Mouse (Mus musculus): ENCODE measurements around the gene Hs3st2. TPM values are rescaled to one million over a fixed set of nuclear protein-coding genes. Genes with fewer than 3 reads are reported as not detected.

Hs3st2 gene
- polyA plus RNA-seq (2012; ENCODE audit: low replicate concordance): 9.4 and 11.8 TPM in 2 replicates

DNA sequence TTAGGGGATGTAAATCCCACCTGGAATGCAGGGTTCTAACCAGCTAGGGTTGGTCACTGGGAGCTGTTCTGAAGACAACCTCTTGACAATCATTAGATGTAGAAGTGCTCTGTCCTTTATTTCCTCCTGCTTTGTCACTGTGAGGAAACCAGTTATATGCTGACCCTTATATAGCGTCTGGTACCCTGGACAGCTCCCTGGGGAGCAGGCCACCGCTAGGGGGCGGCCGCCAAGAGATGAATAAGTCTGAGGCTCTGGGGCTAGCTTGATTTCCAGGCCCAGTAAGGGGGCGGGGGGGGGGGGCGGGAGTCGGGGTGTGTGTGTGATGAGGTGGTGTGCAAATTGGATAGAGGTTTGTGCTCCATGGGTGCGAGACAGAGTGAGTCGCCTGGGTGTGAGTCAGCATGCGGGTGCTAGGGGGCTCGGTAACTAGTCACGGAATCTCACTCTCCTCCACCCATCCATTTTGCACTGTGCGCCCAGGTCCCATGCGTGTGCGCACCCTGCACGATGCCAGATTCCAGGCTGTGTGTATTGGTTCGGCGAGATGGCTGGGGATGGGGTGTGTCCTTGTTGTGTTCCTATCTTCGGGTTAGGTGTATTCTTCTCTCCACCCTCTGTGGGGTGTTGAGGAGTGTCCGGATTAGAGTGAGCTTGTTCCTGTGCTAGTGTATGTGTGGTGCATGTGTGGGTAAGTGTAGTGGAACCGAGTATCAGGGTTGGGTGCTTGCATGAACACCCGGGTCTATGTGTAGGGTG lies at the start of gene Hs3st2:
Hs3st2 (plus strand) TSS at position 635 of the 759 bp plus-strand sequence.

All from leukemia stem cell, adult 10-12 weeks (primary cell).